Mouse (Mus musculus): ENCODE results near the gene Faim.

Faim gene

DNA sequence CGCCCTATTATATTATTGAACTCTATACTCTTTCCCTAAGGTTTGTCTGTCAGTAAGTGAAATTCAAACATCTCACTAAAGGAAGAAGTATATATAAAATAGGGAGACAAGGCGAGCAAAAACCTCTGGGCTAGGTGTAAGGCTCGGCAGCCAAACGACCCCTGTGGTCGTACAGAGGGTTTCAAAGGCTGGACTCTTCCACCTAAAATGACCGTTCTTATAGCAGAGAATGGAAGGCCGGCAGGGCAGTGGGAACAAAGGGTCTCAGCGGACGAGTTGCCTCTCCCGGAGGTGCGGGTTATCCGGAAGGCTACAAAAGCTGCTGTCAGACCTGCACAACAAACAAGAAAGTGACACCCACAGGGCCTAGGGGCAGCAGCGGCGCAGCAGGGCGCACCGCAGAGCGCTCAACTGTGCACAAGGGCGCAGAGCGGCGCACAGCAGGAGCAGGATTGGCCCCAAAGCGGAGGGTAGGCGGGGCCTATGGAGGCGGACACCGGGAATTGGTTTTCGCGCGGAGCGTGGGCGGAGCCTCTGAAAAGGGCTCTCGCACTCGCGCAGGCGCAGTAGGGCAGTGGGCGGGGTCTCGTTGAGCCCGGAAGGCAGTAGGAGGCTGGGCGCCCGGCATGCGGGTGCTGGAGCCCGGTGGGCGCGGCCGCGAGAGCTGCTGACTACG, at the start of gene Faim:
Gene Faim, plus strand, starts transcription at position 574 of the 676 bp plus-strand sequence.
- peak; percentile 100 for DNase-seq

DNA sequence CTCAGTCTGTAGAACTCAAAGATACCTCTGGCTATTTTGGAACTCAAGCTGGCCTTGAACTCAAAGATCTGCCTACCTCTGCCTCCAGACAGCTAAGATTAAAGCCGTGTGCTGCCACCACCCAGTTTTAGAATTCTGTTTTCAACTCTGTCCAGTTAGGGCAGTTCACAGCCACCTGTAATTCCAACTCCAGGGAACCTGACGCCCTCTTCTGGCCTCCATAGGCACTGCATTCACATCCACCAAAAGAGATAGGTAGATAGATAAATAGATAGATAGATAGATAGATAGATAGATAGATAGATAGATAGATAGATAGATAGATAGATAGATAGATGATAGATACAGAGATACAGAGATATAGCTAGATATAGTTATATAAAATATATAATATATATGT, 46.9 kb upstream of the Faim start:
- DNase-seq: no peak

DNA sequence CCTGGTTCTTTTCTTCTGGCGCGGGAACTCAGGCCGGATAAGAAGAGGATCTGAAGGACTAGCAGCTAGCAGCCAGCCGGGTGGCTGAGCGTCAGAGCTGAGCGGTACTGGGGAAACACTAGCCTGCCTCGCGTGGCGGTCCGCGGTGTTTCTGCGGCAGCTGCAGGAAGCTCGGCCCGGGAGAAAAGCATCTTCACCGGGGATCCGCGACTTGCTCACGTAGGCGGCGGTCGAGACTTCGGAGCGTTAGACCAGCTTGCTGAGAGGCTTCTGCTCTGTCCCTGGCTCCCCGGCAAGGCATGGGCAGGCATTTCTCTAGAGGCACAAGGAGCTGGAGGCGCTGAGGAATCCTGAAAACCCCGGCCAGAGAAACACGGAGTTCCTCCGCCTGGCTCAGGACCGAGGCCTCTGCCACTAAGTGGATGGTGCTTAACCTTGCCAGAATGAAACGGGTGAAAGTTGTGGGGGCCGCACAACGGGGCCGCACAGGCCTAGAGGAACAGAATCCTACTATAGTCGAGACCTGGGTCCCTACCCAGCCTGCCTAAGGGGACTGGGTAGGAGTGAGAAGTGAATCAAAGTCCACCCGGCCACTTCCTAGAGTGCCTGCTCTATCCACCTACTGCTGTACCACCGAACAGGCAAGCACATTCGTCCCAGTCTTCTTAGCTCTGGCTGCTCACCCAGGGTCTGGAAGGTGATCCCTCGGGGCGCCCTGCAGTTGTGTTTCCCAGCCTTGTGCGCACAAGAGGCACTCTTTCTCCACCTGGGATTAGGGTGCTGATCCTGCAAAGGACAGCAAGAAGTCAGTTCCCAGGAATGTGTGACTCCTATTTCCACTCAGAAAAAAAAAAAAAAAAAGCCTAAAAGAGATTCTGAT, 33.8 kb upstream of the Faim start:
- no peak for DNase-seq

- no peak for DNase-seq
Observed at GRCm38 (mm10) chr9:98953291-98953690, 32.9 kb upstream of the Faim start.

- no peak for DNase-seq
Observed at GRCm38 (mm10) chr9:98953830-98954229, 32.3 kb upstream of the Faim start.

- no peak for DNase-seq
Observed at GRCm38 (mm10) chr9:98954391-98955102, 31.6 kb upstream of the Faim start.

DNA sequence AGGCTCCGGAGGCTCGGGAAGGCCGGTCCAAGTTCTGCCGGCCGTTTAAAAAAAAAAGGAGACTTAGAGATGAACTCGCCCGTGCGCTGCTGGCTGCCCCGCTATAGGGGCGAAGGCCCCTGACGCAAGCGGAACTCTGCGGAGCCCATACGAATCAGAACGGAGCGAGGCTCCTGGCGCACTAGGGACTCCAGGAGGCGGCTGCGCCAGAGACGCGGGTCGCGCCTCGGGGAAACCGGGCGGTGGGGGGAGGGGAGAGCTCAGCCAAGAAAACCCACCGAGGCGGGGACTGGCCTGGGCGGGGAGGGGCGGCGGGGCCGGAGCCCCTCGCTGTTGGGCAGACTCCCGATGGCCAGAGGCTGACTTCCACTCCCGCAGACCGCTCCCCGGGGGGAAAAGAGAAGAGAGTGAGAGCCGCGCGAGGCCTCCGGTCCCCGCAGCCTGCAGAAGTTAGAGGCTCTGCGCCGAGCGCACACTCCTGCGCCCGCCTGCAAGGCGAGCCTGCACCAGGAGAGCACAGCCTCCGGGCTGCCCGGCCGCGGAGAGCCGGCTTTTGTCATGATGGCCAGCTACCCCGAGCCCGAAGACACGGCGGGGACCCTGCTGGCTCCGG, 31.0 kb upstream of the Faim start, which contains the start of gene Foxl2:
Gene Foxl2, plus strand, starts transcription at position 186 of the 613 bp plus-strand sequence.
- no peak for DNase-seq

- peak; percentile 61 for DNase-seq
Observed at GRCm38 (mm10) chr9:98955716-98956224, 30.4 kb upstream of the Faim start.

- peak; percentile 44 for DNase-seq
Observed at GRCm38 (mm10) chr9:98956591-98957381, 29.4 kb upstream of the Faim start.

- DNase-seq: no peak
Observed at GRCm38 (mm10) chr9:98957751-98958351, 28.3 kb upstream of the Faim start.

DNA sequence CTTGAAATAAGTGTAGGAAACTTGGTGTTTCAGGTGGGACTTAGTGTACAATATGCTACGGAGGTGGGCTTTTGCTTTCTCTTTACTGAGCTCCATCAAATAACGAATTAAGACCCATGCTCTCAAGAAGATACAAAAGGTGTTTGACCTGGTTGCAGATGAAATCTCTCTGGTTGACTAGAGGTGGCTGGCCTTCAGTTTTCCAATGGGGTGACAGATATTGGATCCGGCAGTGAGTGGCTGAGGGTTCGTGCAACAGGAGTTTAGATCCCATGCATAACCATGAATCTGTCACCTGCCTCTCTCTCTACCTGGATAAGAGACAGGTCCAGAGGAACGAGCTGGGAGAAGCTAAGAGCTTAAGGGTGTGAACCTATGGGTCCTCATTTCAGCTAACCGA, 27.5 kb upstream of the Faim start:
- DNase-seq: no peak

- no peak for DNase-seq
Observed at GRCm38 (mm10) chr9:98959851-98960250, 26.3 kb upstream of the Faim start.

DNA sequence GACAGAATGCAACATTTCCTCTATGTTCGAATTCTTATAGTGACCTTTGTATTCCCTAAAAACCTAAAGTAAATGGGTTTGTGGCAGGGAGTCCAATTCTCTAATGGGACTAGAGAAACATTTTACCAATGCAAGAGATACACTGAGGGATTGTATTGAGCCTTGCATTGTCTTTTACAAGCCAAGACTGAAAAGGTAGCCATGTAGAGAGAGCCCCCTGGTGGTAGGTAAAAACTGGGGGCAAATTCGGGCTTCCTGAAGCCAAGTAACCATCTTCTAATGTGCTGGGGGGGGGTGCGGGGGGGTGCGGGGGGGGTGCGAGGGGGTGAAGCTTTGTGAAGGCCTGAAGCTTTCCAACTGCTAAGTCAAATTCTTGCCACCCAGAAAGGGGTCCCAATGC, 25.8 kb upstream of the Faim start:
- DNase-seq: no peak

DNA sequence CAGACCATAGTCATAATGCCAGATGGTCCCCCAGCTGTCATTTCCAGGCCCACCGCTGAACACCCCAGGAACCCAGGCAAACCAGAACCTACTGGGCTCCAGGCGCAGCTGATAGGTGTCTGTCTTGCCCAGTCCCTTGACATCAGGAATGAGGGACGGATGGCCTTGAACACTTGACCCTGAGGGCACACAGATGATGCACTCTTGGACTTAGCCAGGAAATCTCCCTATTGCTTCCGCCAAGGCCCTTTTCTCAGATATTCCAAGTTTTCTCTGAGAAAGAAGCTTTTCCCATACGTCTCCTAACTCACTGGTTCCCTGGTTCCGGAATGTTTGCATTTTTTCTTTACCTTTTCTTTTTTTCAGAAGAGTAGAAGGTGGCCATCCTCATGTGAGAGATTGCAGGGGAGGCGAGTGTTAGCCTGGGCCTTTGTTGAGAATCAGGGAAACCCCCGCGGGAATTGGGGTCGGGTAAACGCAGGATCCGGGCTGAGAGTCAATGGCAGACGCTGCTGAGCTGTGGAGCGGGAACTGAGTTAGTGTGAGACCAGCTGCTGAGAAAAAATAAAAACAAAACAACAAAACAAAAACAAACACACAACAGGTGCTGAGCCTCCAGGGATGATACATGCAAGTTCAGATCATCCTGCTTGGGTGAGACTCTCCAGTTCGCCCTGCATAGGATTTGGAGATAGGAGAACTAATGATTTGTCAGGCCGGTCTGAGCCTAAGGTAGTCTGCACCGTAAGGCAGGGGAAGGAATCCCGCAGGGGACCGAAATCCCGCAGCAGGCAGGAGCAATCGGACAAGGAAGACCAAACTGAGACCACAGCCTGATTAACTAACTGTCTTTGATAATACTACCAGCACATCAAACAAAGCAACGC, 24.3 kb upstream of the Faim start:
- no peak for DNase-seq

DNA sequence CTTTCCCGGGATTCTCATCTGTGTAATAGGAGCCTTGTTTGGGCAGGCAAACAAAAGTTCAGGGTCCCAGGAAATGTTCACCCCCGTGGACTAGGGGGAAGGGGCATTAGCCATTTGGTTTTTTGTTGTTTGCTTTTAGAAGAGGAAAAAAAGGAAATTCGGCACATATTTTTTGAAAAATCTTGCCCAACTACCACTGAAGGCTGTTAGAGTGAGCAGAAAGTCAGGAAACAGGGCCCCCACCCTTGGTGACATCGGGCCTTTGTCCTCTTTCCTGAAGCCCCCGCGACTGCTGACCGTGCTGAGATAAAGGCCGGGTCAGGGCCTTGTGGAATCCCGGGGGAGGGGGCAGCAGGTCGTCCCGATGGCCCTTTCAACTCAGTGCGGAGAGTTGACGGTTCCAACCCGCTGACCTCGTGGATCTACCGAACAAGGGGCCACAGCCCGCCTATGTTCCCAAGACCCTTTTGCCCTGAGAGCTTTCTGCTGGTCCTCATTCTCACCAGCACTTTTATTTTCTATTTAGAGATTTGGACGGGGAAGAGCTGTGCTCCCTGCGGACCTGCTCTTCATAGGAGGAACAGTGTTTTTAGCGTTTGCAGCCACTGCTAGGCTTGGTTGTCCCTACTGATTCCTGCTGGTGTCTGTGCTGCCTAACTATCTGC, 23.6 kb upstream of the Faim start:
- DNase-seq: no peak

- DNase-seq: no peak
Observed at GRCm38 (mm10) chr9:98963661-98964060, 22.5 kb upstream of the Faim start.

GRCm38 (mm10) chr9:98965084-98965483, 21.1 kb upstream of the Faim start:
- DNase-seq: no peak

DNA sequence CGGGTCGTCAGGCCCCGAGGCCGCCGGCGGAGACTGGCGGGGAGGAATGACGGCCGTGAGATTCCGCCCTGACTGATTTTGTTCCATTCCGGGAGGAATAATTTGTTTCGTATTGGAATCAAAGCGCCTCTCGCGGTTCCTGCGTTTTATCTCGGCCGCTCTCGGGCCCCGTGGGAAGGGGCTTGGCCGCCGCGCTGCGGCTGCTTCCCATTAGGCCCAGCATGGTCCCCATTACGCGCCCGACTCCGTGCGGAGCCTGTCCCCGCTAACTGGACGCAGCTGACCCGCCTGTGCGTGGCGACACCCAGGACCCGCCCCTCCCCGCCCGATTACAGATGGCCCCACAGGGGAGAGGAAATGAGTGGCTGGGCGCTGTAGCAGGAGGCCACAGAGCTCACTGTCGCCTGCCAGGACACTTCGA, 13.1 kb upstream of the Faim start:
- no peak for DNase-seq

DNA sequence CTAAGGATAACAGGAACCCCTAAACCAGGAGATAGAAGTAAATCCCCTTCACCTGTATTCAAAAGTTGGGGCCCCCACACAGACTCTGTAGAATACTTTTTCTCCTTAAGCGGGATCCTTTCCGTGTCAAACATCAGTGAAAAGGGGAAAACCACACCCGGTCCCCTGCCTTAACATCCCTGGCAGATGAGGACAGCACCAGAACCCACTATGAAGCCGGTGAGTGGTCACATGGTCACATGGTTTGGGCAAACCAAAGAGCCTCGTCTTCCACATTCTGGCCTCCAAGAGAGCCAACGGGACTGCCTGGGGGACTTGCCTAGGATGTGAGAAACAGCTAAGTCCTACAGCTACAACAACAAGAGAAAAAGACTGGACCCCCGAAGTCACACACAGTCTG, 12.6 kb upstream of the Faim start:
- DNase-seq: no peak

- no peak for DNase-seq
Observed at GRCm38 (mm10) chr9:98974898-98975297, 11.3 kb upstream of the Faim start.
